Mouse (Mus musculus): ENCODE measurements at regions not wholly inside any gene's neighbourhood (a gene's known extent, or its start where the extent isn't known, plus 50 kb on each side); places are given as distances from the start of the nearest gene placed in this dataset.

DNA sequence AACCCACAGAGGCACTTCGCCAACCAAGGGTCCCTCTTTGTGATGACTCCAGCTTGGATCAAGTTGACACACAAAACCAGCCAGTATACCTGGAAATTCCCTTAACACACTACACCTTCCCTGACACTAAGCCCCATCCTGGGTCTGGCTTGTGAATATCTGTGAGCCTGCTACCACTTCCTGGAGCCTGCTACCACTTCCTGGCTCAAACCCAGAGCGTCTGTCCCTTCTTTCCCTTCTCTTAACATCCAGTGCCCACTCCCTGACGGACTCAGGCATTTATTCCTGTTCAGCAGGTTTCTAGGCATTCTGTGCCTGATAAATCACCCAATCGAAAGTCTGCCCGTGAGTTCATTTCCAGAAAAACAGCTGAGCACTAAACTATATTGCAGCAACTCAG, 81.8 kb upstream of the Cop1 start:
- no peak for TF ChIP-seq CTCF (IDR thresholded peaks at IDR 0.05; ENCODE audit: low read depth, low read length)
- TF ChIP-seq POLR2A (IDR thresholded peaks at IDR 0.05; ENCODE audit: borderline replicate concordance, low read depth, low read length), result no peak

All from bone marrow macrophage, adult 2 months (primary cell).